Mouse (Mus musculus) layer of hippocampus, adult 9-10 months (tissue): ENCODE data around the gene Prpf6.

Source experiments
- DNase-seq: peaks from one replicate; pipeline ENCODE4 v3.0.0; 2022; ENCODE audit warnings: low spot score

The Prpf6 gene

GRCm38 (mm10) chr2:181658930-181659555, 67.4 kb downstream of the Prpf6 start:
- no peak for DNase-seq

GRCm38 (mm10) chr2:181659609-181660055, 68.0 kb downstream of the Prpf6 start:
- DNase-seq: peak; percentile 86

- DNase-seq: no peak
These were observed 71.1 kb downstream of the Prpf6 start for GRCm38 (mm10) chr2:181662620-181663297.

DNA sequence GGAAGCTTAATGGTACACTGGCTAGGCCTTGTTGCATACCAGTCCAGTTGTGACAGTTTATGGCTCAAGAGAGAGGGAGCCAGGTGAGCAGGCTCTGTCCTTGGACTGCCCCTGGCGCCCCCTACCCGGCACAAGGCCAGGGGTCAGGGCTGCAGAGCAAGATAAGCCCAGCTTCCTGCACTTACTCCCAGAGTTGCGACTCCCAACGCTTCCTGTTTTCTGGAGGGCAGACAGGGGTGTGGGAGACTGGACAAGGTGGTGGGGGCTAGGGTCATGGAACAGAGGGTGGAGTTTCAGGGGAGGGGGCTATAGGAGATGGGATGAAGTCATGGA, 71.6 kb downstream of the Prpf6 start:
- no peak for DNase-seq

DNA sequence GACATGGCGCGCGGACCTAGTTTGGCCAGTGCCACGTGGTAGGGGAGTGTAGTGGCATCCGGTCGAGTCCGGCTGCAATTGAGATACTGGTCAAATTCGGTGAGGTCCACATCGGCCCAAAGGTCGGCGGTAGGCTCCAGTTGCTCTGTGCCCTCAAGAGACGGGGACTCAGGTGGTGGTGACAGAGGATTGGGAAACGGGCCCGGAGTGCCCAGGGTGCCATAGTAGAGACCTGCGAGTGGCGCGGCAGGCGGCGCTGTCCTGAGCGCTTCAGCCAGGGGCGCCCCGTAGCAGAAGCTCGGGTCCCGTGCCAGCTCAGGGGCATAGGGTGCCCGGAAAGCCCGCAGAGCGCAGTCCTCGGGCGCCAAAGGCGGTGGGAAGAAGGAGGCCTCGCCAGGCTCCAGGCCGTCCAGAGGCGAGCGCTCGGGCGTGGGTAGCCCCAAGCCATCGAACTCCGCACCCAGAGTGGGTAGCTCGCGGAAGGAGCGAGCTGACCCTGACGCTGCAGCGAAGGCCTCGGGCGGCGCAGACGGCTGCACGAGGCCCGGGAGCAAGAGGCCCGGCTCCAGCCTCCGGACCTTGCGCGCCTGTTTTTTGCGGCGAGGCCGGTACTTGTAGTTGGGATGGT, 78.7 kb downstream of the Prpf6 start:
- DNase-seq: no peak

GRCm38 (mm10) chr2:181670913-181671311, 79.2 kb downstream of the Prpf6 start:
- DNase-seq: no peak

- no peak for DNase-seq
These were observed 79.7 kb downstream of the Prpf6 start, which contains the start of gene Sox18 for GRCm38 (mm10) chr2:181671326-181671725. TSS of gene Sox18 (minus strand) at chr2:181671640.

GRCm38 (mm10) chr2:181671984-181672383, 80.3 kb downstream of the Prpf6 start:
- DNase-seq: no peak

DNA sequence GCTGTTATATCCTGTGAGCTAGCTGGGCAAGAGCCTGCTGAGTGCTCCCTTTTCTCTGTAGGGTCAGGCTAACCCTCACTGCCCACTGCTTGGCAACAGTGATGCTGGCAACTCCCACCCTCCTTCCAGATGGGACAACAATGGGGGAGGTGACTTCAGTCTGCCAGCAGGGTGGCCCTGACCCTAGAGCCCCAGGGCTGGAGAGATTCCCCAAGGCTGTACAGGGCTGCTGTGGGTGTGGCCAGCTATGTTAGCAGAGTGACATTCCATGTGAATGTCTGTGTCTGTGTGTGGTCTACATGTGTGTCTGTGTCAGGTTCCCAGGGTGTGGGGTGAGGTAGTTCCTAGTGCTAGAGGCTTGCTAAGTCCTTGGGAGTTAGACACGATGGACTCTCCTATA, 81.8 kb downstream of the Prpf6 start:
- DNase-seq: no peak

GRCm38 (mm10) chr2:181674934-181675333, 83.3 kb downstream of the Prpf6 start:
- no peak for DNase-seq

DNA sequence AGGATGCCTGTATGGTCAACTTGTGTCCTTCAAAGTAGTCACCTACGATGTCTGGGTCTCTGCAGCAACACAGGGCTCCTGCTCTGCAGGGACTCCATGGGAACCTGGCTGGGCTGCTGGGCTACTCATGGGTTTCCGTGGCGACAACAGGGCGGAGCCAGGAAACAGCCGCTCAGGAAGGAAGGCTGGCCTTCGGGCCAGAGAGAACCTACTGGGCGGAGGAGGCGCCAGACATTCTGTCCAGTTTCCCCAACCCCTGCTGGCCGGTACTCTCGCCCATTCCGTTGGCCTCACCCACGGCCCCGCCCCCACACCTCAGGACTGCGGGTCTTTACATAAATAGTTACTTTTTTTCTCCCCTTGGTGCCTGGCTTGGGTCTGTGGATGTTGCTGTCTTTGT, 83.8 kb downstream of the Prpf6 start:
- no peak for DNase-seq

GRCm38 (mm10) chr2:181676424-181676823, 84.8 kb downstream of the Prpf6 start:
- DNase-seq: no peak

- no peak for DNase-seq
These were observed 85.6 kb downstream of the Prpf6 start for GRCm38 (mm10) chr2:181677096-181677754.

GRCm38 (mm10) chr2:181677755-181678098, 86.1 kb downstream of the Prpf6 start:
- DNase-seq: no peak

DNA sequence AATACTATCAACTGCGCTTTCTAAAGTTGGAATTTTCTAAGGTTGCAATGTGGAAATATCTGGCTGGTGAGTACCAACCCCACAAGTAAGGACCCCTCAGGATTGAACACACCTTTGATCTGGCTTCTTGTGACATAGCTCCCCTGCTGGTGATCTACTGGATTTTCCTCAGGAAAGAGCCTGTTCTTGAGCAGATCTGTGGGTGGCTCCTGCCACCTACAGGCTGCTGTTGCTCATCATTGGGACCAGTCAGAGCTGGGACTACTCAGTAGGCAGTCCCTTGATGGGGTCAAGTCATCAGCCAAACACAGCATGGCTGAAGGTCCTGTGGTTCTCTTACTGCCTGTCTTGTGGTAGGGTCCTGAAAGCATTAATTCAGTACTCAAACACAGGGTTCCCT, 87.1 kb downstream of the Prpf6 start:
- DNase-seq: peak; percentile 82

DNA sequence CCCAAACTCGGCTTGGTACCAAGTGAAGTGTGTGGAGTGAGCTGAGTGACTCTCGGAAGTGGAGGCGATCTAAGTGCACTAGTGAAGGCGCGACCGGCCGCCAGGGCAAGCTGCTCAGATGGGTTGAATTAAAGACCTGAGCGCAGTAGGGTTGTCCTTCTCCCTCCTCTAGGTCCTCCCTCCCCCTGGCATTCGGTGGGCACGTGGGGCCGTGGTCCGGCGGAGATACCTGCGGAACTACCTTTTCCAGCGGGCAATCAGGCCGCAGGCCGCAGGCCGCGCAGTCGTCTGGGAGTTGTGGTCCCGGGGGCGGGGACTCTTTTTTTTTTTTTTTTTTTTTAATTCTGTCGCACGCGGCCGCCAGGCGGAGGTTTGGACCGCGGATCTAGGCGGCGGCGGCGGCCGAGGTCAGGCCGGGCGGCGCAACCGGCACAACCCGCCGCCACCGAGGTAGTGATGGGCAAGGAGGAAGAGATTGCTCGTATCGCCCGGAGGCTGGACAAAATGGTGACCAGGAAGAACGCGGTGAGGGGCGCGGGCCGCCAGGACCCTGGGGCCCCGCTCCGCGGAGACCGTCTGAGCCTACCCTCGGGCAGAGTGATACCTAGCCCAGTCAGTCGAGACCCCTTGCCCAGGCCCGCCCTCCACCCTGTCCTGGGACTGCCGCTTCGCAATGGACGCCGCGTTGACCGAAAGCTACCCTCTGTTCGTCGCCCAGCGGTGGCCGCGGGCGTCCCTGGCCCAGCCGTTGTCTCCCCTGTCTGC, 88.5 kb downstream of the Prpf6 start, which contains the start of gene Tcea2:
Gene Tcea2 (plus strand): TSS at position 360 of the 765 bp plus-strand sequence.
- DNase-seq: no peak

GRCm38 (mm10) chr2:181680716-181681117, 89.0 kb downstream of the Prpf6 start:
- no peak for DNase-seq

- no peak for DNase-seq
These were observed 90.3 kb downstream of the Prpf6 start for GRCm38 (mm10) chr2:181681978-181682377.

- DNase-seq: no peak
These were observed 91.7 kb downstream of the Prpf6 start for GRCm38 (mm10) chr2:181683381-181683780.

DNA sequence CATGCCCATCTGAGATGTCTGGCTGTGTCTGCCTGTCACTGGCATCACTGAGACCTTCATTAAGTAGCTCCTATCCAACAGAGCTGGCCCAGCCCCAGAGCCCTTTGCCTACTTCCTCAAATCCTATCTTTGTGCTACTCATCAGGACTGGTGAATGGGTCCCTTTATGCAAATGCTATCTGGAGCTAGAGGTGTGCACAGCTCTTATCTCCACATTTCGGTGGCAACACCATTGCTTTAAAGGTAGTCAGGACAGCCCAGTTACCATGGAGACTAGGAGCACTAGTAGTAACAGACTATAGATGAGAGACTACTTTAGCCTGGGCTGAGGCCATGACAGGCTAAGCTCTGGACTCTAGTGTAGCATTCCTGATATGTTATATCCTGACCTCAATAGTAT, 93.0 kb downstream of the Prpf6 start:
- DNase-seq: no peak

- no peak for DNase-seq
These were observed 94.0 kb downstream of the Prpf6 start for GRCm38 (mm10) chr2:181685686-181686085.

GRCm38 (mm10) chr2:181687586-181687985, 95.9 kb downstream of the Prpf6 start:
- DNase-seq: no peak
